Mouse (Mus musculus) midbrain, embryonic 16.5 days (tissue): ENCODE data around the gene Ddx23. TPM values are rescaled to one million over a fixed set of nuclear protein-coding genes. Genes with fewer than 3 reads are reported as not detected.

Experiments
- ATAC-seq: fragments of 200-750 bp; cut with Nextera tagmentation; 2 replicates; pipeline ENCODE4 v1.8.0; 2017; ENCODE audit warnings: moderate TSS enrichment
- H3K27ac ChIP-seq: fragments of 300-500 bp; sonication (generic); 2 replicates; pipeline ENCODE4 v1.5.1; 2014; ENCODE audit warnings: mild to moderate bottlenecking, low read length, mixed read lengths
- H3K27me3 ChIP-seq: fragments of 300-500 bp; sonication (generic); 2 replicates; pipeline ENCODE4 v1.6.1; 2014; ENCODE audit warnings: low read depth, low read length, mixed read lengths; ENCODE audit not compliant: control insufficient read depth, insufficient read depth
- H3K36me3 ChIP-seq: fragments of 300-500 bp; sonication (generic); 2 replicates; pipeline ENCODE4 v1.6.1; 2014; ENCODE audit warnings: mild to moderate bottlenecking, low read length, moderate library complexity, mixed read lengths; ENCODE audit not compliant: control insufficient read depth, insufficient read depth
- H3K4me1 ChIP-seq: fragments of 300-500 bp; sonication (generic); 2 replicates; pipeline ENCODE4 v1.6.1; 2014; ENCODE audit warnings: mild to moderate bottlenecking, low read length, mixed read lengths; ENCODE audit not compliant: control insufficient read depth, insufficient read depth
- H3K4me2 ChIP-seq: fragments of 300-500 bp; sonication (generic); 2 replicates; pipeline ENCODE4 v1.6.1; 2014; ENCODE audit warnings: mild to moderate bottlenecking, low read length, mixed read lengths
- H3K4me3 ChIP-seq: fragments of 300-500 bp; sonication (generic); 2 replicates; pipeline ENCODE4 v1.5.1; 2014; ENCODE audit warnings: low read depth, mild to moderate bottlenecking, low read length, moderate library complexity, mixed read lengths
- H3K9ac ChIP-seq: fragments of 300-500 bp; sonication (generic); 2 replicates; pipeline ENCODE4 v1.6.1; 2014; ENCODE audit warnings: low read depth, low read length, mixed read lengths
- H3K9me3 ChIP-seq: fragments of 300-500 bp; sonication (generic); replicated peaks from 2 replicates; pipeline ENCODE4 v1.6.1; 2014; ENCODE audit warnings: mild to moderate bottlenecking, low read length, mixed read lengths; ENCODE audit not compliant: control insufficient read depth, poor library complexity, severe bottlenecking
- WGBS: fragments of 180-500 bp; shearing (Covaris S2); extraction: QIAGEN DNeasy Blood & Tissue Kit; methylation state at CpG from one replicate; pipeline ENCODE4 v1.1.7; 2014; 5-methylcytosine and 5-hydroxymethylcytosine counted together
- polyA plus RNA-seq: library from polyadenylated mRNA; unstranded; fragments of >200 nt; fragmentation: Nextera tagmentation; extraction: Ambion mirVana; gene quantifications from 2 replicates; pipeline ENCODE4 v1.2.1, GENCODE M21; 2015

Gene Ddx23
- polyA plus RNA-seq, 1 experiment from 2014 or later: 17.8 TPM

DNA sequence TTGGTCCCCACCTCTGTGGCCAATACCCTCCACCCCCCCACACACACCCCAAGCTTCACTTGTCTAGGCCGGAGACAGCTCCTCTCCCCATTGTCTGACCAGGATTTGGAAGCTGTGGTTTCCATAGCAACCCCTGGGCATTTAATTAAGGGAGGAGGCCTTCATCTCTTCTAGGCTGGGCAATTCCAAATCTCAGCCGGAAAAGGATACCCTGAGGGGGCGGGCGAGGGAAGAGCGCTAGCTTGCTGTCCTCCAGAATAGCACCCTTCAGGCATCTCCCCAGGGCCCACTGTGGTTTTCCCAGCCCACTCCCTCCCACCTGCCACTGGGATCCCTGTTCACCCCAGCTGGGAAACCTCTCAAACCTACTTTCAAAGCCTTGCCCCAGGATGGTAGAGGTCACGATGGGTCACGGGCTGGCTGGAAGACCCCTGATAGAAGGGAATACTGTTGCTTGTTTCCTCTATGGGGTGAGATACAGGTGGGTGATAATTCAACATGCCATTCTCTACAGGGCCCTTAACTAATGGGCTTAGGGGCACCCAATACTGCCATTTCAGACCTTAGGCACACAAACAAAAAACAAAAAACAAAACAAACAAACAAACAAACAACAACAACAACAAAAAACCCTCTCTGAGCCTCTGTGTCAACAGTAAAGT lies 28.9 kb upstream of the Ddx23 start:
- Histone ChIP-seq H3K9ac (no peak overlapping the region), H3K4me1 (peaks cover 18% of the 10 kb centered on the region), H3K27ac (peak overlapping the region; percentile 53; the same call in 1 of the 2 replicates), H3K27me3 (no peaks in the 10 kb centered on the region), H3K4me3 (no peak overlapping the region), H3K4me2 (peak overlapping the region; percentile 4), H3K9me3 (no peaks in the 10 kb centered on the region), H3K36me3 (no peaks in the 10 kb centered on the region)
- 8% methylated on average over 7 of the region's 7 CpGs for WGBS
- peak; percentile 39; the same call in 1 of the 2 replicates for ATAC-seq

- H3K27ac ChIP-seq: no peak overlapping the region
- H3K4me3 ChIP-seq: no peak overlapping the region
- ATAC-seq: no peak
- no peaks in the 10 kb centered on the region for H3K27me3 ChIP-seq
- H3K36me3 ChIP-seq: no peaks in the 10 kb centered on the region
- peaks cover 18% of the 10 kb centered on the region for H3K4me1 ChIP-seq
- 80% methylated on average over 2 of the region's 2 CpGs for WGBS
- no peak overlapping the region for H3K4me2 ChIP-seq
- H3K9ac ChIP-seq: no peak overlapping the region
- no peaks in the 10 kb centered on the region for H3K9me3 ChIP-seq
Measured at GRCm38 (mm10) chr15:98689682-98690081, 27.0 kb upstream of the Ddx23 start.

DNA sequence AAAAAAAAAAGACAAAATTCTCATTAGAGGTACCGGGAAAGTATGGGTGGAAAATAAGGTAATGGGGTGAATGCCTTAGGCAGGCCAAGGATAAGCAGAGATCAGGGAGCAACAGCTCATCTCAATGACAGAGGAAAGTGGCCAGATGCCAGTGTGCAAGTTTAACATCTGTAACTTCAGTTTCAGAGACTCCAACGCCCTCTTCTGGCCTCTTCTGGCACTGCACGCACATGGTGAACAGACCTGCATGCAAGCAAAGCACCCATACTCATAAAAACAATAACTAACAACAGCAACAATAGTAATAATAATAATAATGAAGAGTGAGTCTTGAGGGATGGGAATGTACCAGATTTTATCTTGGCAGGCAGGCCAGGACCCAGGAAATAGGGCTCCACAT lies 23.2 kb upstream of the Ddx23 start:
- whole genome bisulfite sequencing: 75% methylated on average over 3 of the region's 3 CpGs

GRCm38 (mm10) chr15:98683746-98684145 lies 21.1 kb upstream of the Ddx23 start:
- no peaks in the 10 kb centered on the region for H3K9me3 ChIP-seq
- H3K36me3 ChIP-seq: no peaks in the 10 kb centered on the region
- no peak overlapping the region for H3K9ac ChIP-seq
- H3K4me1 ChIP-seq: no peaks in the 10 kb centered on the region
- WGBS: 92% methylated on average over 1 of the region's 1 CpGs
- ATAC-seq: no peak
- H3K27ac ChIP-seq: no peak overlapping the region
- H3K4me2 ChIP-seq: no peak overlapping the region
- H3K27me3 ChIP-seq: no peaks in the 10 kb centered on the region
- no peak overlapping the region for H3K4me3 ChIP-seq

More for the DNA sequence above, 23.2 kb upstream of the Ddx23 start:
- Histone ChIP-seq H3K9ac (no peak overlapping the region), H3K4me1 (peaks cover 3% of the 10 kb centered on the region), H3K4me3 (no peak overlapping the region), H3K27me3 (no peaks in the 10 kb centered on the region), H3K27ac (no peak overlapping the region), H3K9me3 (no peaks in the 10 kb centered on the region), H3K4me2 (no peak overlapping the region), H3K36me3 (no peaks in the 10 kb centered on the region)
- no peak for ATAC-seq

GRCm38 (mm10) chr15:98683177-98683576 lies 20.5 kb upstream of the Ddx23 start:
- Histone ChIP-seq H3K9ac (no peak overlapping the region), H3K36me3 (no peaks in the 10 kb centered on the region), H3K27ac (no peak overlapping the region), H3K4me3 (no peak overlapping the region), H3K9me3 (no peaks in the 10 kb centered on the region), H3K4me2 (no peak overlapping the region), H3K4me1 (no peaks in the 10 kb centered on the region), H3K27me3 (no peaks in the 10 kb centered on the region)
- WGBS: 71% methylated on average over 10 of the region's 10 CpGs
- ATAC-seq: no peak

DNA sequence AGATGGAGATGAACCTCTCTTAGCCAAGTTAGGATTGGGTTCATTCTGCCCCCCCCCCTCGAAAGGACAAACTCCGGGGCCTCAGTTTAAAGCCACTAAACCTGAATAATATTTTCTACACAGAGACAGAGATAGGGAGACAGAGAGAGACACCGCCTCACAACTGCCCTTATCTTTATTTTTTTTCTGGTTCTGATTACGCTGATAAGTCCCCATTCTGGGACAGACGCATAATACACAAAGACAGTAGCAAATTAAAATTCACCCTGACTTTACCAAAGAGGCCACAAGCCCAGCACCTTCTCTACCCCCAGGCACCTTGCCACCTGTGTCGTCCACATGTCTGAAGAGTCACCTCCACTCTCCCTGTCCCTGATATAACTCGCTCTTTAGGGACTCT lies 18.9 kb upstream of the Ddx23 start:
- 83% methylated on average over 7 of the region's 7 CpGs for WGBS

DNA sequence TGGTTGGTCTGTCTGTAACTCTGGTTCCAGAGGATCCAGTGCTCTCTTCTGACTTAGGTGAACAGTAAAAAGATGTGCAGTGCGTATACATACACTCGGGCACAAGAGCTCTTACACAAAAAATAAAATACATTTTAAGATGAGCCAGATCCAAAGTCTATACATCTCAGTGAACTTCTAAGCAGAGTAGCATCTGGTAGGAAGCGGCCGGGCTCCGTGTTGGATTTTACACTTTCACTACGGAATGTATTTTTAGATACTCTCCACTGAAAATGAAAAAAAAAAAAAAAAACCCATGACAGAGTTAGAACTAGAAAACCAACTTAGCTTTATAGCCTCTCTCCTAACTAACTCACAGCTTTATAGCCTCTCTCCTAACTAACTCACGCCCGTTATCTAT lies 18.0 kb upstream of the Ddx23 start:
- Histone ChIP-seq H3K27ac (no peak overlapping the region), H3K27me3 (no peaks in the 10 kb centered on the region), H3K9me3 (no peaks in the 10 kb centered on the region), H3K36me3 (no peaks in the 10 kb centered on the region), H3K4me2 (no peak overlapping the region), H3K4me1 (peaks cover 13% of the 10 kb centered on the region), H3K9ac (no peak overlapping the region), H3K4me3 (no peak overlapping the region)
- ATAC-seq: no peak
- 93% methylated on average over 8 of the region's 8 CpGs for WGBS

More for the DNA sequence above, 18.9 kb upstream of the Ddx23 start:
- H3K36me3 ChIP-seq: no peaks in the 10 kb centered on the region
- no peak for ATAC-seq
- H3K4me2 ChIP-seq: no peak overlapping the region
- H3K27ac ChIP-seq: no peak overlapping the region
- H3K9ac ChIP-seq: no peak overlapping the region
- H3K27me3 ChIP-seq: no peaks in the 10 kb centered on the region
- H3K4me3 ChIP-seq: no peak overlapping the region
- H3K4me1 ChIP-seq: peaks cover 3% of the 10 kb centered on the region
- no peaks in the 10 kb centered on the region for H3K9me3 ChIP-seq

DNA sequence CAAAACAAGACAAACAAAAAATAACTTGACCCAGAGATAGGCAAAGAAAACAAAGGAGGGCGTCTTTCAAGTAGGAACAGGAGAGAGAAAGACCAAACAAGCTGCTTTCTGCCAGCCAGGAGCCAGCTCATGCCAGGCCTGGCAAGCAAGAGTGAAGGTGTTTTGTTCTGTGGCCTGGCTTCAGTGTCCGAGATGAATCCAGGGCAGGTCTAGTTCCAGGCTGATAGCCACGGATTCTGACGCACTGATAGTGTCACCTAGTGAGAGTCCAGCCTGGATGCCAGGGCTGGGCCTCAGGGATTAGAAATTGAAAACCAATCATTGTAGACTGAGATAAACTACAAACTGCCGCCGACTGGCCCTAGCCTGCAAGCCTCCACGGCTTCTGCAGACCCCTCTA lies 15.3 kb upstream of the Ddx23 start:
- Histone ChIP-seq H3K4me1 (peaks cover 31% of the 10 kb centered on the region), H3K9ac (no peak overlapping the region), H3K4me3 (no peak overlapping the region), H3K27ac (no peak overlapping the region), H3K4me2 (no peak overlapping the region), H3K27me3 (no peaks in the 10 kb centered on the region), H3K36me3 (no peaks in the 10 kb centered on the region), H3K9me3 (no peaks in the 10 kb centered on the region)
- WGBS: 60% methylated on average over 7 of the region's 7 CpGs
- no peak for ATAC-seq

DNA sequence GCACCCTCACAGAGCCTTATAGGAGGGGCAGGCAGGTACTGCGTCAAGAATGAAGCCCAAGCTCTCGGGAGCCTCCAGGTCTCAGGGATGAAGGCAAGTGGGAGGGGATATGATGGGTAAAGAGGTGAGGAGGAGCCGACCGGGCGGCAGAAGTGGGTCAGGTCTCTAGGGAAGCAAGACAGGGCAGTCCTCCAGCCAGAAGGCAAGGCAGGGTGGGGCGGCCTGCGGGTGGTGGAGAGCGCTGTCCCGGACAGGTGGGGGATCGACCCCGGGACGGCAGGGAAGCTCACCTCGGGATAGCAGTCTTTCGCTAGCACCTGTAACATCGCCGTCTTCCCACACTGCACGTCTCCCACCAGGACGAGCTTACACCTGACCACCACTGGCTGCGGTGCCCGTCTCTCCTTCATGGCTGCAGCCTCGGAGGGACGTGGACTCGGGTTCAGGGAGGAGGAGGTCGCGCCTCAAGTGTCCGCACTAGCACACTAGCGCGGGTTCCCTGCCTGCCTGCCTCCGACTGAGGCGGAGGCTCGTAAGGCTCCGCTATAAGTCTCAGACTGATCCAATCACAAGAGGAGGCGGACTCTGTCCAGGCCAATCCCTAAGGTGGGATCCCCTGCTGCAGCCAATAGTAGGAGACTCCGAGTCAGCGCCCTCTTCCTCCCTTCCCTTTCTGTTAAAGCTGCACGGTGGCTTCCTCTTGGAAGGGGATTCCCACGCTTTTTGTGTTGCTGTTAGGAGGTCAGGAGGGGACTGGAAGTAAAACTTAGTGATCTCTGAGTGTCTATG lies 14.4 kb upstream of the Ddx23 start, which contains the start of gene Rnd1:
Gene Rnd1, minus strand, starts transcription at position 522 of the 789 bp plus-strand sequence.
- whole genome bisulfite sequencing: under 1% methylated on average over 37 of the region's 37 CpGs
- Histone ChIP-seq H3K4me1 (peaks cover 31% of the 10 kb centered on the region), H3K27me3 (no peaks in the 10 kb centered on the region), H3K27ac (no peak within 1 kb of the TSS), H3K9me3 (no peaks in the 10 kb centered on the region), H3K4me2 (peak within 1 kb of the TSS; percentile 93), H3K36me3 (no peaks in the 10 kb centered on the region), H3K4me3 (peak within 1 kb of the TSS; percentile 63), H3K9ac (peak within 1 kb of the TSS; percentile 72)
- peak; percentile 96 for ATAC-seq
